Mouse (Mus musculus) hindbrain, embryonic 16.5 days (tissue): ENCODE results near the gene Mmp19. TPM values are rescaled to one million over a fixed set of nuclear protein-coding genes. Genes with fewer than 3 reads are reported as not detected.

Experiments used
- polyA plus RNA-seq: library from polyadenylated mRNA; unstranded; fragments of >200 nt; fragmentation: Nextera tagmentation; extraction: Ambion mirVana; gene quantifications from 2 replicates; pipeline ENCODE4 v1.2.1, GENCODE M21; 2015

Mmp19 gene
- polyA plus RNA-seq, 1 experiment from 2014 or later: 0.45 TPM

Other genes starting within 250 kb of the Mmp19 start
- gene Zc3h10, start 243.1 kb upstream of the Mmp19 start, polyA plus RNA-seq: 16.7 and 17.0 TPM in 2 replicates
- gene Rpl41, start 241.6 kb upstream of the Mmp19 start, polyA plus RNA-seq: 2,004 and 2,091 TPM in 2 replicates
- gene Pa2g4, start 224.9 kb upstream of the Mmp19 start, polyA plus RNA-seq: 128 and 130 TPM in 2 replicates
- 1.3 and 1.6 TPM in 2 replicates for gene Erbb3, start 201.3 kb upstream of the Mmp19 start, polyA plus RNA-seq
- gene Rps26, start 164.2 kb upstream of the Mmp19 start, polyA plus RNA-seq: 296 and 313 TPM in 2 replicates
- gene Ikzf4, start 144.9 kb upstream of the Mmp19 start, polyA plus RNA-seq: 15.3 and 18.9 TPM in 2 replicates
- gene Suox, start 116.8 kb upstream of the Mmp19 start, polyA plus RNA-seq: 14.9 and 16.1 TPM in 2 replicates
- gene Rab5b, start 94.6 kb upstream of the Mmp19 start, polyA plus RNA-seq: 118 and 130 TPM in 2 replicates
- gene Pmel, start 86.7 kb upstream of the Mmp19 start, polyA plus RNA-seq: 0.83 and 0.97 TPM in 2 replicates
- gene Cdk2, start 85.9 kb upstream of the Mmp19 start, polyA plus RNA-seq: 18.3 and 24.2 TPM in 2 replicates
- gene Dgka, start 46.1 kb upstream of the Mmp19 start, polyA plus RNA-seq: 7.4 and 8.8 TPM in 2 replicates
- 40.8 and 46.3 TPM in 2 replicates for gene Pym1, start 43.0 kb upstream of the Mmp19 start, polyA plus RNA-seq
- 49.6 and 53.2 TPM in 2 replicates for gene Dnajc14, start 13.2 kb downstream of the Mmp19 start, polyA plus RNA-seq
- 19.6 and 20.4 TPM in 2 replicates for gene Tmem198b, start 13.5 kb downstream of the Mmp19 start, polyA plus RNA-seq
- gene Sarnp, start 26.4 kb downstream of the Mmp19 start, polyA plus RNA-seq: 137 and 142 TPM in 2 replicates
- gene Ormdl2, start 30.7 kb downstream of the Mmp19 start, polyA plus RNA-seq: 23.6 and 27.6 TPM in 2 replicates
- 5.8 and 6.5 TPM in 2 replicates for gene Gdf11, start 100.8 kb downstream of the Mmp19 start, polyA plus RNA-seq
- 322 and 343 TPM in 2 replicates for gene Cd63, start 110.1 kb downstream of the Mmp19 start, polyA plus RNA-seq
- gene Rdh5, start 132.0 kb downstream of the Mmp19 start, polyA plus RNA-seq: 29.6 and 30.0 TPM in 2 replicates
- gene Bloc1s1, start 133.1 kb downstream of the Mmp19 start, polyA plus RNA-seq: 247 and 278 TPM in 2 replicates
- 12.7 and 12.8 TPM in 2 replicates for gene Itga7, start 142.9 kb downstream of the Mmp19 start, polyA plus RNA-seq
- not detected in 2 replicates for gene Mettl7b, start 170.1 kb downstream of the Mmp19 start, polyA plus RNA-seq
- gene Olfr9, start 198.5 kb downstream of the Mmp19 start, polyA plus RNA-seq: not detected in 2 replicates
- not detected in 2 replicates for gene Olfr763, start 219.9 kb downstream of the Mmp19 start, polyA plus RNA-seq
- gene Olfr764-ps1, start 249.0 kb downstream of the Mmp19 start, polyA plus RNA-seq: not detected in 2 replicates